Mouse (Mus musculus) heart, postnatal 14 days (tissue): Measurements from ENCODE around the gene Hemgn. TPM values are rescaled to one million over a fixed set of nuclear protein-coding genes. Genes with fewer than 3 reads are reported as not detected.

Experiments
- DNase-seq, 2 experiments: peaks; one replicate each; pipeline ENCODE4 v3.0.0; 2021 to 2022
- intact Hi-C: fragments of 180-260 bp; cut with DNase I; formaldehyde crosslinking; loops from one replicate; pipeline ENCODE4 v1.15.1; 2025
- long read RNA-seq, 2 experiments: library from polyadenylated mRNA; stranded (forward); transcript quantifications; one replicate each; pipeline ENCODE4 v2.0.0; 2021
- total RNA-seq, 2 experiments: library from RNA; stranded (reverse); gene quantifications; 2 replicates each; pipeline ENCODE4 v1.2.3; 2021

Hemgn gene
- under 1 TPM; 0.54 to 0.60 TPM for total RNA-seq
- long read RNA-seq, experiment 1, partial matches to known transcripts, result 1 of 1 reads
- long read RNA-seq, experiment 1, other reads (novel, unspliced or antisense), result 0 of 1 reads
- long read RNA-seq, experiment 2, result 0 reads

DNA sequence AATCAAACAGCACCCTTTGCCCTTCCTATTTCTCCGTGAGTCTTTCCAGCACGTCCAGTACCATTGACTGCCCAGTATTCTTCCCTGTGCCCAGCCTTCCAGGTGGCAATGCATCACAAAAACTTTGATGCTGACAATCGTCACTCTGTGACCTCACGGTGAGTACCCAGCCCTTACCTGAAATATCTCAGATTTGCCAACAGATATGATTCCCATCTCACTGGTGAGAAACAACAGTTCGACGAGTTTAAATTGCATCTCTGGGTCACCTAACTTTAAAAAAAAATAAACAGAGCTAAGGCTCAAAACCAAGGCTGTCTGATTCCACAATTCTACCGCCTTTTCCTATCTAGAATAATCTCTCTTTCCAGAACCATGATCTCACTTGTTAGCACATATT, at the start of gene Hemgn:
TSS of gene Hemgn (minus strand) at position 101 of the 400 bp plus-strand sequence.
- intact Hi-C loops, result no loop called here

DNA sequence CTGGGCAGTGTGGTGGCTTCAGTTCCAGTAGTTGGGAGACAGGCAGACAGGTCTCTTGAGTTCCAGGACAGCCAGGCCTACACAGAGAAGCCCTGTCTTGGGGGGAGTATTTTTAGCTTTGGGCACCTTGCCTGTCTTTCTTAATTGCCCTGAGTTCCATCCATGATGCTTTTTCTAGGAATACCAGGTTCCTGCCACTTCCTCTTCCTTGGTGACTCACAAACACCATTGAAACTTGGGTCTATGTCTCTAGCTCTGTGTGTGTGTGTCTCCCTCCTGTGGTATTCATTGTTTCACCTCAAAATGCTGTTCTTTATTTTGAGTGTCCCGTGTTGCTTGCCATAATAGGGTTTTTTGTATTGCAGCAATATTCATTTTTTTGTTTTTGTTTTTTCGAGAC, 45.1 kb upstream of the Hemgn start:
- intact Hi-C loops, result no loop called here
- no peak for DNase-seq

More for the DNA sequence above, at the start of gene Hemgn:
- no peak for DNase-seq

DNA sequence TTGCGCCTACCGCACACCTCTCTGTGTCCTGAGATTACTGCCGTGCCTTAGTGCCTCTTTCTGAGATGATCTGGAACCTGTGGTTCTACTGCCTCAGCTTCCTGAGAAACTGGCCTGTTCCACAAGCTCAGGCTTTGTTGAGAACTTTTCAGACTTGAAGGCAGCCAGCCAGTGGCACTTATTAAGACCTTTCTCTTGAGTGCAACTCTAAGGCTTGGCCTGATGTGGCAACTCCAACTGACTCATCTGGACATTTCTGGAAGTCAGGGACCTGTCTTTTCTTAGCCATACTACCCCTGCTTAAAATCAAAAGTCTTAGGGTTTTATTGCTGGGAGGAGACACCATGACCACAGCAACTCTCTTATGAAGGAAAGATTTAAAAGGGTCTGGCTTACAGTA, 43.9 kb upstream of the Hemgn start:
- DNase-seq, result no peak
- intact Hi-C loops, result no loop called here

DNA sequence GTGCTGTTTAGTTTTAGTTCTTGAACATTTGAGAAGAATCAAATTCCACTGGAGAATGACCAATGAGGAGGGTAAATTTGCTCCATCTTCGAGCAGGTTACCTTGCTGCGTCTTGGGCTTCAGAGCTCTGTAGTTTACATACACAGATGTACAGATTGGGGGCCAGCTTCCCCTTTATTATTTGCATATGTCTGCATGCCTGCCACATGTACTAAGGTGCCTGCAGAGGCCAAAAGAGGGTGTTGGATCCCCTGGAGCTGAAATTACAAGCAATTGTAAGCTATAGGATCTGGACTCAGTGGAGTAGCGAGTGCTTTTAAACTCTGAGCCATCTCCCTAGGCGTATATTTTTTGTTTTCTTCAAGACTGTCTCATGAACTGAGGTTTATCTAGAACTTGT, 43.5 kb upstream of the Hemgn start:
- intact Hi-C loops, result no loop called here
- no peak for DNase-seq

DNA sequence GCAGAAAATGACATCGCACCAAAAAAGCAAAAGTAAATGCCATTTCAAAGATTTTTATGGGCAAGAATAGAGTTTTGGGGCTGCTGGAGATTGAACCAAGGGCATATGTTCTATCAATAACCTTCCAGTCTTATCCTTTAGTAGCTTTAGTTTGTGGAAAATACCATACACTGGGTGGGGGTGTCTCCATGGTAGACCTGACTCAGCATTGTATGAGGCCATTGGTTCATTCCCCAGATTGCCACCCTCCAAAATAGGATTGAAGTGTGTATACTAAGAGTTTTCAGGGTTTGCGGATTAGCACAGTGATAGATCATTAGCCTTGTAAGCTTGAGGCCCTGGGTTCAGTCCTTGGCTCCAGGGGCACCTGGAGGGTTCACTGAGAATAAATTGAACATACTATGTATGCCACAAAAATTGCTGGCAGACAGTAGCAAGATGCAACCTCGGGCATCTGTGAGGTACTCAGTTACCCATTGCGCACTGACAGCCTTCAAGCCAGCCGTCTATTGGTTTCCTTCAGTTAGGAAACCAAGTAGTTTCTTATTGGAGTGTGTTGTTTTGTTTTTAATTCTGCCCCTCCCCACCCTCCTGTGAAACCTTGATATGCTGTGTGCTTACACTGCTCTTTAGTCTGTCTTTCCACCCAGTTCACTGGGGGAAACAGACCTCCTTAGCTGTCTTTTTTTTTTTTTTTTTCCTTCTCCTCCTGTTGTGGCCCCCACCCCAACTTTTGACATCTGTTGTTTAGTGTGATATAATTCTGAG, 41.0 kb upstream of the Hemgn start:
- no peak for DNase-seq
- intact Hi-C loops, result no loop called here

DNA sequence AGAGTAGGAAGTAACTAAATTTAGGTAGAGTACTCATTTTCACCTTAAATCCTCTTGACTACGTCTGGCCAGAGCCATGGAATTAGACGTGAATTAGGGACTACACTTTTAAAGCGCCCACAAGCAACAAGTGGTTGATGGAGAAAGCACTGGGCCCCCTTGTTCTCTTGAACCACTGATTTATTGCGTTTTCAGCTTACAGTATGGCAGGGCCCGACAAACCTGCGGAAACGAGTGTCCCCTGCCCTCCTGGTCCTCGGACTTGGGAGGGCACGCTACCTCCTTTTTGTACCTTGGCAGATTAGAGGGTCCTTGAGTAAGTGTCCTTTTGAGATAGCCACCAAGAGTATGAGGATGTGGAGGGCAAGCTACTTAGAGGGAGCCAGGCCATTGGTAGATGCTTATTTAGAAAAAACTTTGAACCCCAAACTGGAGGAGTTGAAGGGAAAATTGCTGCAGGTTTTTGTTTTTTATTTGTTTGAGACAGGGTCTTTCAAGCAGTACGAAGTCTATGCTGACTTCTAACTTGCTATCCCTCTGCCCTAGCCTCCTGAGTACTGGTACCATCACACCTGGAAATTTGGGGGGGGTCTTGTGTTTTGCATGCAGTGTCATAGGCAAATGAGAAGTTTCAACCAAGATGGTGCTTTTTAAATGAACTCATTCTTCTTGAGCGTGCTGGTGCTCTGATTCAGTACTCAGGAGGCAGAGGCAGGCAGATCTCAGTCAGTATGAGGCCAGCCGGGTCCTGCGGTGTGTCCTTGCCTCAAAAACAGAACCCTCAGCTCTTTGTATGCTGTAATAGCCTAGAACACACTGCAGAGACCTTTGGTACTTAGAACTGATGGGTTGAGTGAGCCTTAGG, 39.8 kb upstream of the Hemgn start:
- intact Hi-C loops, result loop anchor here (2.0 kb wide), 1 partner anchor 34 kb away; no protein-coding TSS in a partner anchor
- DNase-seq, result no peak

DNA sequence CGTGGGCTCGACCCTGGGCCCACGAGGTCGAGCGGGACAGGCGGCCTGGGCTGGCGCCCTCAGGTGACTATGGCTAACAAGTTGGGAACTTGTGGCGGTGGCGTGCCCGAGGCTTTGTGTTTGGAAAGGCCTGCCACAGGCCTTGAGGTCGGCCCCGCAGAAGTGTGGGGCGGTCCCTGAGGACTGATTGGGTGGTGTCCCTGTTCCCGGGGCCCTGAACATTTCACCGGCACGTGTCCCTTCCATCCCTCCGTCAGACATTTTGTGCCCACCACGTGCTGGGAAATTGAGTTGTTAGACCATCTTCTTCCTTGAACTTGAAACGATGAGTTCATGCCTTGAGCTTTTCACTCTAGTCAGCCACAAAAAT, 39.2 kb upstream of the Hemgn start:
- intact Hi-C loops, result loop anchor here (2.0 kb wide), 1 partner anchor 34 kb away; no protein-coding TSS in a partner anchor
- DNase-seq, result peak in 1 of 2 experiments; percentile 55

DNA sequence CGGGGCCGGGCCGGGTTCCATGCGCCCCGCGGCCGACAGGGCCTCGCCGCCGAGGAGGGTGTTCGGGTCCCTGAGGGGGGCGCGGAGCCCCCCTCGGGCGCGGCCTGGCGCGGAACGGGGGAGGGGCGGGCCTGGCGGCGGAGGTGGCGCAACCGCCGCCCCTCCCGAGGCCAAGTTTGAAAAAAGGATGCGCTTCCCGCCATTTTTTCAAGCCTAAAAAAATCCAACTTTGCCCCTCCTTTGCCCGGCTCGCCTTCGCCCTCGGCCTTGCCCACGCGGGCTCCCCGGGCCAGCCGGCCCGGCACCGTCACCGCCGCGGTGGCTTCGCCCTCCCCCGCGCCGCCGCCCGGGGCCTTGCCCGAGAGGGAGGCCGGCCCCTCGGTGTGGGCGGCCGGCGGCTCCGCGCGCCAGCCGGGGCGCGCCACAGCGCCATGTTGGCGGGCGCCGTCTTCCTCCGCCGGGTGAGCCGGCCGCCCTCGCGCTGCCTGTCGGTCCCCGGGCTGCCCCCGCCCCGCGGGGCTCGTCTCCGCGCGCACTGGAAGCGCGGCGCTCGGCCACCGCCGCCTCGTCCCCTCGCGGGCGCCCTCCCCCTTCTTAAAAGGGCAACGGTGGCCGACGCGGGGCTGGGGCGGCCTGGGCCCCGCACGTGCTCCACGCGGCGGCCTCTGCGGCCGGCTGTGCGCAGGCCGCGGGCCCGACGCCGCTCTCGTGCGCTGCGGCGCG, 38.6 kb upstream of the Hemgn start:
- peak; percentile 79 to 83 for DNase-seq
- intact Hi-C loops, result loop anchor here (2.0 kb wide), 2 partner anchors 35 to 63 kb away; partner anchors contain the start of gene Trmo

DNA sequence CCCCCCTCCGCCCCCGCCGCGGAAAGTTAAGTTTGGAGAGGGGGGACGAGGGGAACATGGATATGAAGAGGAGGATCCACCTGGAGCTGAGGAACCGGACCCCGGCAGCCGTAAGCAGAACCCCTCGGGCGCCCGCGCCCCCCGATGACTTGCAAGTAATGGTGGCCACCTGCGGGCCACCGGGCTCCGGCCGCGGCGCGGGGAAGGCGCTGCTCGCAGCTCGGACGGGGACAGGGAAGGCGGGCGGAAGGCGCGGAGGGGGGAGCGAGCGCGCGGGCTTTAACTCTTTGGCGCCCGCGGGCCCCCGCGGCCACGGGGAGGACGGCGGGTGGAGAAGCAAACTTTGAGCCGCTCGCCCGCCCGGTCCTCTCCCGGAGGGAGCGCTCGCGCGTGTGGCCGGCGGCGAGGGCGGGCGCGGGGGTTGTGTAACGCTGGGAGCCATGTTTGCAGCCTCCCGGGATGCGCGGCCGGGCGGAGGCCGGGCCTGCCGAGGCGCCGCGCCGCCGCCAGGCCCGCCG, 38.0 kb upstream of the Hemgn start:
- peak; percentile 81 to 83 for DNase-seq
- intact Hi-C loops, result loop anchor here (2.0 kb wide), 1 partner anchor 62 kb away; the partner anchor contains the start of gene Trmo

DNA sequence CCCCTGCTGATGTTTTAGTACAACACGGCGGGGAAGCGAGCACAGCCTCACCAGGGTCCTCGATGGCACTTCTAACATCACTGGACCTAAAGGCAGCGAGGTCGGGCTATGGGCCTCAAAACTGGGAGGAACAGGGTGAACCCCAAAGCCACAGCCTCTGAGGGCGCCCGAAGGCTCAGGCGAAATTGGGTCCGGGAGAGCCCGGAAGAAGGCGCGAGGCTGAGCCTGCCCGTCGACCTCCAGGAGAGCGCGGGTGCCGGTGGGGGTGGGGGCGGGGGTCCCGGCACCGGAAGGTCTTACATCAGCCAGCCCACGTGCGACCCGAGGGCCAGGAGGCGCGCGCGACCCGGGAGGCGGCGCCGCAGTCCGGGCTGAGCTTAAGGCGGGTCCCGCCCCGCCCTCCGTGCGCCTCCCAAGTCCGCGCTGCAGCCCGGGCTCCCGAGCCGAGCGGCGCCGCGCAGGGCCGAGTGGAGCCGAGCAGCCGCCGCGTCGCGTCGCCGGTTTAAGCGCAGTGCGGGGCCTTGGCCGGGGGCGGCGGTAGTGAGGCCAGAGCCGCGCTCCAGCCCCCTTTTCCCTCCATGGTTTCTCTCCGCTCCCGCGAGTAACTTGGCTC, 37.3 kb upstream of the Hemgn start, which contains the start of gene Anp32b:
TSS of gene Anp32b (plus strand) at position 384 of the 613 bp plus-strand sequence.
- intact Hi-C loops, result loop anchor here (2.0 kb wide), 1 partner anchor 62 kb away; the partner anchor contains the start of gene Trmo
- DNase-seq, result peak; percentile 97

DNA sequence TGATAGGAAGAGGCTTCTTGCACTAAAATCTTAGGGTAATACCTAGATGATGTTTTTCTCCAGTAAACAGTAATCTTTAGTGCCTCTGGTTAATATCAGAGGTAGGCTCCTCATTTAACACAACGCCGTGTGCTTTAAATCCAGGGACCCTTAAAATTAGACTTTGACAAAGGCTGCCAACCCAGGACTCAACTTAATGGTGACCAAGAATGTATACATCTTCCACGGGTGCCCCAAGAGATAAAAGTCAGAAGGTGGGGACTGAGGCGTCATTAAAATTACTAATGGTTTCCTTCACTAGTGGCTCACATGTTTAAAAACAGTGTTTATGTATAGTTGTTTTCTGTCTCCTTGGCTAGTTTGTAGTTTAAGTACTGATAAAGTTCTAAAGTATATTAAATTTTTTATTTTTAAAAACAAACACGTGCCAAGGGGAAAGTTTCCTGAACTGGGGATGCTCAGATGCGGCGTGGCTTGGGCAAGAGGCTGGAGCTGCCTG, 36.8 kb upstream of the Hemgn start:
- intact Hi-C loops, result loop anchor here (2.0 kb wide), 1 partner anchor 61 kb away; the partner anchor contains the start of gene Trmo
- no peak for DNase-seq

DNA sequence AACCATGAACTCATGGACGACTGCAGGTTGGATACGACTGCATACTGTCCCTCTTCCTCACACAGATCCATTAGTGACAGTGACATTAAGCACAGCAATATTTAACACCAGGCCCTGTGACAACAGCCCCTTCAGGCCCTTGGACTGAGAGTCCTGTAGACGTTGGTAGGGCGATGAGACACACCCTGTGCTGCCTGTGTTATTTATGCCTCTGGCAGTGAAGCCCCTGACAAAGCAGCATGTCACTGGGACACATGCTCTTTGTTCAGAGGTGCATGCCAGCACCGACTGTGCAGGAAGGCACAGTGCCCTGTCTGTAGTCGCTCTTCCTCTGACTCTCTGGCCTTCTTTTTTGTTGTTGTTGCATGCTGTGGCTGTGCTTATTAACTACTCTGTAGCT, 35.6 kb upstream of the Hemgn start:
- intact Hi-C loops, result no loop called here
- no peak for DNase-seq

DNA sequence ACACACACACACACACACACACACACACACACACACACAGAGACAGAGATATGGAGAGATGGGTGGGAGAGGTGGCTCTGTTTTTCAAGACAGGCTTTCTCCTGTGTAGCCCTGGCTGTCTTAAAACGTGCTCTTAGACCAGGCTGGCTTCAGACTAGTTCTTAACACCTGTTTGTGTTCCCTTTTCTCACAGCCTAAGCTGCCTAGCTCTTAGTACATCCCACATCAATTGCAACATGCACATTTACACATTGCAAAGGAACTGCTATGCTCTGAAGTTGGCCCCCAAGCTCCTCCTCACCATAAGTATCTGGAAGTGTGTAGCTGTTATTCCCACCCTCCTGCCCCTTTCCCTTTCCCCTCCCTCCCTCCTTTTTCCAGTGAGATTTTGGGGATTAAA, 34.2 kb upstream of the Hemgn start:
- no peak for DNase-seq
- intact Hi-C loops, result no loop called here

DNA sequence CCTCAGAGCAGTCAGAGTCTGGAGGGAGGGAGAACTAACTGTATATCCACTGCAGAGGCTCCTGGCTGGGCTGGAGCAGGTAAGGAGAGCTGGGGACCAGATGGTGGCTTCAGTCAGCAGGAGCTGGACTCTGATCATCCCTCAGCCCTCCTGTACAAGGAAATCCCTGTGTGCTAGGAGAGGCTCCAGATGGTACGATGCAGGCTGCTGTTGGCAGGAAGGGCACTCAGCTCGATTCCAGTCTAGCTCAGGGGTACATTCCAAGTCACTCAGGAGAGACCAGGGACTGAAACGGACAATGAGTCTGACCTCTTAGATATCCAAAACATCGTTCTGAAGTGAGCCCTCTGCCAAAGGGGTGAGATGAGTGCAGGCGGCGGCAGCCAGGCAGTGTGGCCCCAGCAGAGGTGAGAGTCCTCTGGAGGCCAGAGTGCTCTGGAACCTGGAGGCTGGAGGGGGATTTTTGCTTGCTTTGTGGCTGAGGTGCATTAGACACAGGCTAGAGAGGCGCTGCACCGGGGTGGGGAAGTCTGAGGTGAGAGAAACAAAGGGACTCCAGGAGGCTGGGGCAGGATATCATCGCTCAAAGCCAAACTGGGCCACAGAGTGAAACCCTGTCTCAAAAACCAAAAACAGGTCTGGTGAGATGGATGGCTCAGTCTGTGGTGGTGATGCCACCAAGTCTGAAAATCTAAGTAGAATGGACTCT, 32.1 kb upstream of the Hemgn start:
- DNase-seq, result no peak
- intact Hi-C loops, result no loop called here

DNA sequence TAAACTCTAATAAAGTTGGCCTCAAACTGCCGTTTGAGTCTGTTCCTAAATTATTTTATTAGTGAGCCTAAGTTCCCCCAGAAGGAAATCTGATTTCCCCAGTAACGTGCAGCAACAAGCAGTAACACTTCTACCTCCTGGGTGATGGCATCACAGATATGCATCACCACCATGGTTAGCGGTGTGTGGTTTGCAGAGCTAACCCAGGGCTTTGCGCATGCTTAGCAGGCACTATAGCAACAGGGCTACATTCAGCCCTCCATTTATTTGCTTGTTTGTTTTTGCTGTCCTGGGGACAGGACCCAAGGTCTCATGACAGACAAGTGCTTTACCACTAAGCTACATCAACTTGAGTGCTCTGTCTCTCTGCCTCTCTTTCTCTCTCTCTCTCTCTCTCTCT, 29.2 kb upstream of the Hemgn start:
- no peak for DNase-seq
- intact Hi-C loops, result no loop called here

DNA sequence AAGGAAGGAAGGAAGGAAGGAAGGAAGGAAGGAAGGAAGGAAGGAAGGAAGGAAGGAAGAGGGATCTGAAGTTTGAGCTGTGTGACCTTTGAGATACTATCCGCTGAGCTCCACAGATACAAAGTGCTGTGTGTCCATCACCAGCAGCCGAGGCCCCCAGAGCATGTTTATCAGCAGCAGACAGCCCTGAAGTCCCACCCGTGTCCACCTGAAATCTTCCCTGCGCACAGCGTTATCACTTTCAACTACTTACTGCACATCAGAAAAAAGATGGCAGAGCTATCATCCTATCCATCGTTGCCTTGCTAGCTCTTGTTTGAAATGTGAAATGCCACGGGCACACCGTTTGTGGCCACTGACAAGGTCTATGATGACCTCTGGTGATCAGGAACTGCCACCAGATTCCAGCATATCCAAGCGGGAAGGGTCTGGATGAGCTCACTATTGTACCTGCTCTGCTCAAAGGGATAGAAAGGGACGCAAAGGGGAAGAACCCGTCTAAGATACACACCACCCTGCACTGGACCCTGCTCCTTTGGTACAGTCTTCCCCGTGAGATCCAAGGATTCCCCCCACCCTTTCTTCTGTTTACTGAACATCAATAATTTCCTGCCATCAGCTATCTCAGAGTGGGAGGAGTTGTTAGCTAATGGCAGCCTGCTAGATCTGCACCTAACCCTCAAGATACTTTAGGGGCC, 19.2 kb upstream of the Hemgn start:
- intact Hi-C loops, result no loop called here
- no peak for DNase-seq

DNA sequence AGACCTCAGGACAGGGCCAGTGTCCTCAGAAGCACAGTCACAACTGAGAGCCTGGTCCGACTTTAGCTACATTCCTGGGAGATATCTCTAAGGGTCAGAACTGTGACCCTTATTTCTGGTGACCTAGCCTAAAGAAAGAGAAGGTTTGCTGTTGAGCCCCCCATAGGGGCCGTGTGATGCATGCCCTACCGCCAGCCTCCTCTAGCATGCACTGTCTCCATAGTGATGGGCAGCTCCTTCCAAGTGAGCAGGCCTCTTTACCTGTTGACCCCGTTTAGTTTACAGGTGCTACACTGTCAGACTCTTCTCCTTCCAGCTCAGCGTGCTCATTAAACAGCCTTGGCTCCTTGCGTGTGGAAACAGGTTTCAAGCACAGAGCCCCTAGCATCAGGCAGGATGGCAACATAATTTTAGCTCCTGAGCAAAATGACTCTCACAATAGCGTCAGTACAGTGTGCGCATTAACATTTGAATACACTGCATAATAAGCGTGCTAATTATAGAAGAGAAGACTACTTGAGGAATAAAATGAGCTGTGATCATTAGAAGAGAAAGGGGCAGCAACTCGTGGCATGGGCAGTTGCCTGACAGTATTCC, 15.7 kb upstream of the Hemgn start:
- no peak for DNase-seq

DNA sequence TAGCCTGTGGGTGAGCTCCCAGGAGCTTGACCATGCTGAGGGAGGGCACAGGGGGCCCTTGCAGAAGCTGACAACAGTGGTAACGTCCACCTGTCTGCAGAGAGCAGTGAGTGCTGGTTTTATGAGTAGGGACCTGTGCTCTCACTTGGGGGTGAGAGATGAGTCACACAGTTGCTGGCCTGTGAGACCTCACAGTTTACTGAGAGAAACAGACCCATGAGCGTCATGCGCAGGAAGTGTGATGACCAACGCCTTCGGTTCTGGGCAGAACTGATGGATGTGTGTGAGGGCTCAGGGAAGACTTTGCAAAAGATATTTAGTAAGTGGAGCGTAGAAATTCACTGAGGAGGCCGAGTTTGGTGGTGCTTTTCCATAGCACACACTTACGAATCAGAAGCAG, 9.3 kb upstream of the Hemgn start:
- intact Hi-C loops, result no loop called here
- no peak for DNase-seq

More for the DNA sequence above, 15.7 kb upstream of the Hemgn start:
- intact Hi-C loops, result no loop called here
